Mouse (Mus musculus) right cerebral cortex, postnatal 25 days (tissue): Measurements from ENCODE around the gene Ergic1.
A peak's percentile ranks its signal among the peaks of the same experiment; 100 is the strongest.

Experiments
- DNase-seq: peaks from one replicate; pipeline ENCODE4 v3.0.0; 2022

Ergic1 gene

DNA sequence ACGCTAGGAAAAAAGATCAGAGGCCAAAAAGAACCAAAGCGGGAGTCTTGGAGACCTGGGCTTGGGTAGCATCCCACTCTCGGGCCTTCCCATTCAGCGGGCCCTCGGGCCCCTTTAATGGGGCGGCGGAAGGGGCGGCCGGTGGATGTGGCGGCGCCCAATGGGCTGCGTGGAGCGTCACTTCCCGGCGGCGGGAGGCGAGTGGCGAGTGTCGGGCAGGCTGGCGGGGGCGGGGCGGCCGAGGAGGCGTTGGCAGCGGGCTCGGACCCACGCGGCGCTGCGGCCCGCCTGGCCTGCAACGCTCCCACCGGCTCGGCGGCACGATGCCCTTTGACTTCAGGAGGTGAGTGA, at the start of gene Ergic1:
Ergic1 (plus strand) TSS at position 200 of the 351 bp plus-strand sequence.
- peak; percentile 93 for DNase-seq

DNA sequence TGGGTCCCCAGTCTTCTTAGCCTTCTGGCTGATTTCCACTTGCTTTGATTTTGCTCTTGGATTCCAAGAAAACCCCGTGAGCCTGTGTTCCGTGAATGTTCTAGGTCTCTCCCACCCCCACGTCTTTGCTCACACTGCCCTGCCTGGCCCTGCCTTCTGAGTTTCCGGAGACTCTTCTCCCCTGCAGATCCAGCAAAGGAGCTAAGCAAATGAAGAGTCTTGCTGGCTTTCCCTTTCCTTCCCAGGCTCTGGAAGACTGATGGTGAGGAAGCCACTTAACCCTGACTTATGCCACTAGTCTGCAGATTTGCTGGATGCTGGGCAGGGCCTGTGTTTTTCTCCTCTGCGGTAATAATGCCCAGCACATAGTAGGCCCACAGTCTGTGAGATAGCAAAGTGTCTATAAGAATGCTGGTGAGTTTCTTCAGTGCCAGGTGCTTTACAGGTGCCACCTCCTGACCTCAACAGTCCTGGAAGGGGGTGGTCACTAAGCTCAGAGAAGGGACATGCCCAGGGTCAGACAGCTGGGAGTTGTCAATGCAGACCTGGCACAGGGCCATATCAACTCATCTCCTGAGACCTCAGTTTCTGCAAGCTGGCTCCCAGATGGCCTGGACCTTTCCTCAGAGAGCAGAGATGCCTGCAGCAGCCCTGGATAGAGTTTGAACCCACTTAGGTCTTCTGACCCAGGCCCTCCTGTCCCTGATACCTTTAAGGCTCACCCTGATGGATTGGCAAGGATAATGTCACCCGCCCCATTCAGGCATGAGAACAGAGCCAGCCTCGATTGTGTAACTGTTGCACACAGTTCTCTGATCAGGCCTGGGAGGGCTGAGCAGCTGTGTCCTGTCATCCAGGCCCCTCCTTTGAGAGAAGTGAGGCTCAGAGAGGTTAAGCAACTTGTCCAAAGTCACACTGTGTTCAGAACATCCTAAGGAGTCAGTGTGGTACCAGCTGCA, 49.2 kb upstream of the Ergic1 start:
- no peak for DNase-seq

DNA sequence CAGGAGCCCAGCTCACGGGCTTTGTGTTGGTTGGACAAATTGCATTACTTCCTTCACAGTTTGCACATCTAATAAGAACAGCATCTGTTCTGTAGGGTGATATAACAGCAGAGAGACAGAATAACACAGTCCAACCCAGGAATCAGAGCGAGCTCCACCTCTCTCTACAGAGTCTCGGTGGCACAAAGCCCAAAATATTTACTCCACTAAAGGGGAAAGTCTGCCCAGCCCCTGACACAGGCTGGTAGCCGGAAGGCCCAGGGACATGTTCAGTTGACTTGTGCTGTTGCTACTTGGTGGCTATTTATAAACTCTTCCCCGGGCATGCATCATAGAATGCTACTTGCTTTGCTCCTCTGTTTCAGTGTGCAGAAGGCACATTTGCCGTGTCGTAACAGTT, 48.3 kb upstream of the Ergic1 start:
- DNase-seq = no peak

DNA sequence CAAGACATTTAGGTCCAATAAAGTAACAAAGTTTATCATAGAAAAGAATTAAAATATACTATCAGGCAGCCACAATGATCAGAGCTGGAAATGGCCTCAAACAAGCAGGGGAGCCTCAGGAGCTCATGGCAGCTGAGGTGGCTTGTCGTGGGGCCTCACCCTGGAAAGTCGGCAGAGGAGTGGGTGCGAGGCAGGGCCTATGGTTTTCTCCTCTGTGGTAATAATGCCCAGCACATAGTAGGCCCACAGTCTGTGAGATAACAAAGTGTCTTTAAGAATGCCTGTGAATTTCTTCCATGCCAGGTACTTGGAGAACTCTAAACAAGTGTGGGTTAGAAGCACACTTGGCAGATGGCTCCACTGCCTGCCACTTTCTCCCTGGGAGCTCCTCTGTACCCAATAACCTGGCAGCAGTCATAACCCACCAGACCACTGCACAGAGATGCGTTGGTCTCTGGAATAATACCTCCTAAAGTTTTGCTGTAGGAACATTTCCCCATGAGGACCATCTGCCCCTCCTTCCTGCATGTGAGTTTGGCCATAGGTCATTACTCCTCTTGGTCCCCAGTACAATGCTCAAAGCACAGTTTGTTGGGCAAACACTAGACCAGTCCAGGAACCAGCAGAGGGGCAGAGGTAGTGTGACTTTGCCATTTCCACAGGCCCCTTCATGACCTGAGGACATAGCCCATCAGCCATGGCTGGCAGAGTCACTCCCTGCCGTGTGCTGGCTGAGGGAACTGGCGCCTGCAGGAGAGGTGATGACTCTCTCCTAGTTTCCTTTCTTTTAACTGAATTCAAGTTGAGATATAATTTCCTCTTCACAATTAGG, 47.6 kb upstream of the Ergic1 start:
- no peak for DNase-seq

DNA sequence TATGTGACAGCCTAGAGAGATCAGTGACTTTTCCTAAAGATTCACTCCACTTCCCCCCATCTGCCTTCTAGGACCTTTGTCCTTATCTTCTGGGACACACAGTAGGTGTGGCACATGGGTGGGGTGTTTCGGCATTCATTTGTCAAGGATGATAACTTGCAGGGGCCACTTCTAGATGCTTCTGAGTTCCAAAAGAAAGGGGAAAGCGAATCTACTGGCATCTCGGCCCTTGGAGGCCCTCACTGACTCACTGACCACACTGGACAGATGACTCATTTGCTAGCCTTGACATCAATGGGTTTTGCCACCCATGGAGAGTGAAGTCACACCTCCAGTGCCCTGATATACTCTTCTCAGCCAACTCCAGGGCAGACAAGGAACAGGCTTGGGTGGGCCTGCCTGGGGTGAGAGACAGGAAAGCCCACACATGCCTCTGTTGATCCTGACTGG, 46.7 kb upstream of the Ergic1 start:
- no peak for DNase-seq

DNA sequence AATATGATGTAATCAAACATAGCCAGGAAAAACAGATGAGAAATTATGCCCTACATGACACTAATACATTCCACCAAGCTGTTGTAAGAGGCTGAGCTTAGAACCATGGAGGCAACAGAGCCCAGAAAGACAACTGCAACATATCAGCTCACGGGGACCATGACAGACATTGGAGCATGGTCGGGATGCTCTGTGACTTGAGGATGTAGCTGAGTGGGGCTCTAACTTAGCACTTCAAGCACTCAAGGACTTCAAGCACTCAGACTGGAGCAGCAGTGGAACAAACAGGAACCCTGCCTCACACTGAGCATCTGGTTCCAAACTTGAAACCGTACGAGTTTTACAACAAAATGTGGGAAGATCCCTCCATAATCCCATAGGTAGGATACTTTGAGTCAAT, 45.6 kb upstream of the Ergic1 start:
- no peak for DNase-seq

DNA sequence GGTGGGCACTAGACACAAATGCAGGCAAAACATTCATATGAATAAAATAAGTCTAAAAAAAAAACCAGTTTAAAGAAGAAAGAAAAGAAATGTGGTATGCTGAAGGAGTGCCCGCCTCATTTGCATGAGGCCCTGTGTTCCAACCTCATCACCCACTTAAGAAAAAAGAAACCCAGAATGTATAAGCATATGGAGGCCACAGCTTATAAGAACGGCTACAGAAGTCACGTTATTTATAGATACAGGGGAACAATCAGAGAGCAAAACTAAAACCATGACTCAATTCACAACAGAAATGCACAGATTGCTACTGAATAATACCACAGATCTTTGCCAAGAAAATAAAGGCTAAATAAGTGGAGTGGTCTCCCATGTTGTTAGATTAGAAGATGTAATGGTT, 43.0 kb upstream of the Ergic1 start:
- no peak for DNase-seq

DNA sequence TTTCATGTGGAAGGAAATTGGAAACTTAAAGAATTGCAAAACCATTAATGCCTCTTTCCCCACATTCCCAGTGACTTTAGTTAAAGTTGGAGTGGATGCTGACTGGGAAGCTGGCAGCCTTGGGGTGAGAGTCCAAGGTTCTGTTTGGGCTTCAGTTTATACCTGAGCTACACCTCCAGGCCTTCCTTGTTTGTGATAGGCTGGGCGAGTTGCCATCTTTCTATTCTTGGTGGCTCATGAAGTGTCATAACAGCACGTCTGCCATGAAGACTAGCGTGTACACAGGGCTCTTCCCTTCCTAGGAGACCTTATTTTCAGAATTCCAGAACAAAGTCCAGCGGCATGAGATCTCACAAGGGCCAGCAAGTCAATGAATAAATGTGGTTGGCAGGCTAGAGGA, 38.6 kb upstream of the Ergic1 start:
- no peak for DNase-seq

DNA sequence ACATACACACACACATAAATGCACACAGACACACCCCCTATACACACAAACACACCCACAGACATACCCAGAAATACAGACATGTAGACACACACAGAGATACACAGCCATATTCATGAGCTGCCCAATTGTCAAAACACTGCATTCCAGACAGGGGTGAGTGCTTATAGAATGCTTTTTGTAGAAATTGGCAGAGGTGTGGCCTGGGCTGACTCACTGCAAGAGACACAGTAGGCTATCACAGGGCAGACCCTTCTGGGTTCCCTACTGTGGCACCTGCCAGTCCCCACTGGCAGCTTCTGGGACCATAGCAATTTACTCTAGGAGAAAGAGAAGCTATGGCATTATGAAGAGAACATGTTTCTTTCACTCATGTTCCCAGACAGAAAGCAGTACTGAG, 37.0 kb upstream of the Ergic1 start:
- no peak for DNase-seq

DNA sequence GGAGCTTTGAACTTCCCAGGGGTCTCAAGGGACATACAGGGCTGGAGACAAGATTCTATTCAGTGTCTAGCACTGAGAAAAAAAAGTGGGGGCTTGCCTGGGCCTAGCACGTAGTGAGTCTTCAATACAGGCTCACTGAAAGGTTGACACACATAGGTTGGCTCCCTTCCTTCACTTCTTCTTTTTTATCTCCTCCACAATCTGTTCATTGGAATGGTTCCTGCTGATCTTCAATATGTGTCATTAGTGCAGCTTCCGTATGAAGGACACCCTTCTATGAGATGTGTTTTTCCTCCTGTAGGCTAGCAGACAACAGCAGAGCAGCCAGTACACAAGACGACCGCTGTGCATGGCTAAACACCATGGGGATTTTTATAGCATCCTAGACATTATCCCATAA, 36.5 kb upstream of the Ergic1 start:
- DNase-seq = no peak

DNA sequence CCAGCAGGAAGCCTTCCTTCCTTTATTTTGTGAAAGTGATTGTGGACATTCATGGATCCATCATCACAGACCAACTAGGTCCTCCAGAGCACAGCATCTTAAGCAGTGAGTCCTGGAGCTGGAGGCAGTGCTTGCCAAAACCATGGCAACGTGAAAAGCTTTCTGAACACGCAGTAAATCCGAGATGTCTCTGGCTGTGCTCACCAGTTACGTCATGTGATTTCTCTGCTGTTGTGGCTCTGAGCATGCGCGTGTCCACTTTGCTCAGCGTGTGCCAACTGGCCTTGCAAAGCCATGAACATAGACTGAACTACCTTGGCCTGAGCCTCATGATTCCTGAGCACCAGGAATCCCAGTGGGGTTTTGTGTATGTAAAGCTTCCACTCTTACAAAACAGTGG, 36.0 kb upstream of the Ergic1 start:
- DNase-seq = peak; percentile 56

DNA sequence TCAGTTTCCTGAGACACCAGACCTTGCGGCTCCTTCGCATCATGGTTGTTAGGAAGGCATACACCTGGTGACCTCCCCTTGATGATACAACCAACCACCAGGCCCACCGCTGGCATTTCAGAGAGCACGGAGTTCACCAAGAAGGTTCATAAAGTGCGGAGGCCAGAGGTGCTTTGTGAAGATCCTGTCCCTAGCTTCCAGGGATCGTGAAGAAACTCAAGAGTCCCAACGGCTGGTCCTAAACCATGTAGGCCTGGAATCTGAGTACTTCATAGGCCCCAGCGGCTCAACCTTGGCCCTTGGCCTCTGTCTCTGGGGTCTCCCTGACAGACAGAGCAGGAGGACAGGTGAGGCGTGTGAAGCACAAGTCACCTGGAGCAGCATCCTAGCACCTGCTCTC, 34.0 kb upstream of the Ergic1 start:
- DNase-seq = no peak

DNA sequence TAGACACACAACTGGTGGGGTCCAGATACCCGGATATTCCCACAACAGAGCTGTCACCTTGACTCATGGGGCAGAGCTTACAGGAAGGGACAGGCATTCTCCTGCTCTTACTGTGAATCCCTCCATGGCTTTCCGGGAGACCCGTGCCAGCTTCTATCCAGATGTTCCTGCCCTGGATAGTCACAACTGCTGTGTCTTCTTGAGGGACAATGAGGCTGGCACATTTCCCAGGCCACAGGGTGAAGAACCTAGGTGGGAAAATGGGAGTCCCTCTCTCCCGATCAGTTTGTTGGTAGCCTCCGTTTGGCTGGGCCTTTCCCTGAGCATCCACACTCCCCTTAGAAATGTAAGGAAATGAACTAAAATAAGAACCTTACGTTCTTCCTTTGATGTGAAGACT, 32.5 kb upstream of the Ergic1 start:
- no peak for DNase-seq

DNA sequence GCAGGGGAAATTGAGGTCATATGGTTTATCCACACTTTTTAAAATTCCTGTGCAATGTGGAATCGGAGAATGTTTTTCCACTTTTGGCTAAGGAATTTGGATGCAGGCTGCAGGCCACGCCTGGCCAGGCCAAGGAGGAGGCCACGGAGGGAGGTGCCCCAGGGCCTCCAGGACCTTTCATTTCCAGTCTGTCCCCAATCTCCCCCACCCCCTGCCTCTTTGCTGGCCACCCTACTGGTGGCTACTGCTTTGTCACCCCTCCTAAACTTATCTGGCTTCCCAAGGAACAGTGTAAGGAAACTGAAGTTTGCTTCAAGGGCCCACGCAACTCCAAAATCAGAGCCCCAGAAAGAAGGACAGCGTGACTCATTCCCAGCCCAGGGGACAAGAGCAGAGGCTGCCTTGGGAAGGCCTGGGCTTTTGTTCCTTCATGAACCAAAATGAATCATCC, 31.5 kb upstream of the Ergic1 start:
- no peak for DNase-seq

DNA sequence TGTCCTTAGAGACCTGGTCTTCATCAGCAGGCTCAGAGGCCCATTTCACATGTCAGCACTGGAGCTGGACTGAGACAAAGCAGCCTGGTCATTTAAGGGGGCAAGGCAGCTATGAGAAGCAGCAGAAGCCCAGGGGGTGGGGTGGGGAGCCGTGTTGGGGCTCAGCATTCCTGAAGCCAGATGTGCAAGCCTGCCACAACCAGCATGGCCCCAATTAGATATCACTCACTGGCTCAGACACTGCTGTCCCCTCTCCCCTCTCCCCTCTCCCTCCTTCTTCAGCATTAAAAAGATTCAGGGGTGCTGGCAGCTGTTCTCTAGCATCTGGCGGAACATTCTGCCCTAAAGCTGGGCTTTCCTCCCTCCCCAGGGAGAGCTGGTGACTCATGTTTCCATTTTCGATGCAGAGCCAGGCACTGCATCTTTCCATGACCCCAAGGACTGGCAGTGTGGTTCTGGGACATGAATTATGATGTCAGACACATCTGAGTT, 30.7 kb upstream of the Ergic1 start:
- no peak for DNase-seq

DNA sequence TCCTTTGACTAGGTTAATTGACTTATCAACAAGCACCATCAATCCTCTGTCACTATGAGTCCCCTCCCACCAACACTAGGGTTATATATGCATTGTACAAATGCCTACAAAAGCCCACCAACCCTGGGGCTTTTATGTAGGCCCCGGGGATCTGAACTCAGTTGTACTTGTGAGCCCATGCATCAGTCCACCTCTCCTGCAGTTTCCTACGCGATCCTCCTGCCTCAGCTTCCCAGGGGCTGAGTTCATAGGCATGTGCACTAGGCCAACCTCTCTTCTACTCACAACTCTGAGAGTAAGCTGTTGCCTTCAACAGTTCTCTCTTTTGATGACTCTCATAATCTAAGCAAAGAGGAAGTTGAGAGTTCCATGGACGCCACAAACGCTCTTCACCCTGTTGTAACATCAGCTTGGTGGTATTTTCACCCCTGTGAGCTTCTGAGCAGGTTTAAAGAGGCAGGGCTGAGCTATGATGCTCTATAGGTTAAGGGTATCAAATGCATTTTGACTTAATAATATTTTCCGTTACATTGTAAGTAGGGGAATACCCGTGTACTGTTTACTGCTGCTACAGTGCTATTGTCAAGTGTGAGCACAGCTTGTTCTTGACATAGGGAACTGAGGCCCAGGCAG, 29.8 kb upstream of the Ergic1 start:
- DNase-seq = no peak

DNA sequence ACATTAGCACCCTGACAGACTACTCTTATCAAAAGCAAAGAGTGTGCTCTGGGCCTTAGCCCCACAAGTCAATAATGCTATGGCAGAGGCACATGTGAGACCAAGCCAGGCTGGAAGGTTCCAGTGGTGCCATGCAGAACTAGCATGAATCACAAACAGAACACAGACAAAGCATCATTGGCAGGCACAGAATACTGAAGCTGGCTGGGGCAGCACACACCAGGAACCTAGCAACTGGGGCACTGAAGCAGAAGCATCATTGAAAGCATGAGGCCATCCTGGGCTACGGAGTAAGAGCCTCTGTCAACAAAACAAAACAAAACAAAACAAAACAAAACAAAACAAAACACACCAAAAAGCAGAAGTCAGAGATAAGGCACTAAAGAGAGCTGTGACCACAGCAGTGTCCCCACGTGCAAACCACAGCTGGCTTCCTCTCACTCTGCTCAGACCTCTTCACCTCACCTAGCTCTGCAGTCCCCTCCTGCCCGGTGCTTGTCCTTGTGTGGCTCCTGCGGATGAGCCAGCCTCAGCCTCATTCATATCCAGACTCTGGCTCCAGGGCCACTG, 28.7 kb upstream of the Ergic1 start:
- DNase-seq = no peak

DNA sequence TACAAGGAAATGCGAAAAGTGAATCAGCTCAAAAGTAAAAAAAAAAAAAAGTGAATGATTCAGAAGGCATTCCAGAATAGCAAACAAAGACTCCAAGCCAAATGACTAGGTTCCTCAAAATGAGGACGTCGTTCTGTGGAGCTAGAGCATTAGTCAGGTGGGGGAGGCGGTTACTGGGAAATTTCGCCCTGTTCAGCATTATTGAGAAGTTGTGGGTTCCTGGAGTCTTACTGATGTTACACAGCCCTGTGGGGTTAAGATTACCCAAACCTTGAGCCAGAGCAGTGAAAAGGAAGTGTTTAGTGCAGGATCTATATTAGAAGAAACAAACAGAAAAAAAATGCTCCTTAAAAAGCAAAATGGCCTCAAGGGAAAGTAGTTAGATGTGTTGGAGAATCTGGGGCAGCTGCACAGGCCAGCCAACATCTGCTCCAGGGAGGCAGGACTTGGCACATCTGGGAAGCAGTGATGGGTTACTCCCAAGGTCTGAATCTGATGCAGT, 27.4 kb upstream of the Ergic1 start:
- no peak for DNase-seq

DNA sequence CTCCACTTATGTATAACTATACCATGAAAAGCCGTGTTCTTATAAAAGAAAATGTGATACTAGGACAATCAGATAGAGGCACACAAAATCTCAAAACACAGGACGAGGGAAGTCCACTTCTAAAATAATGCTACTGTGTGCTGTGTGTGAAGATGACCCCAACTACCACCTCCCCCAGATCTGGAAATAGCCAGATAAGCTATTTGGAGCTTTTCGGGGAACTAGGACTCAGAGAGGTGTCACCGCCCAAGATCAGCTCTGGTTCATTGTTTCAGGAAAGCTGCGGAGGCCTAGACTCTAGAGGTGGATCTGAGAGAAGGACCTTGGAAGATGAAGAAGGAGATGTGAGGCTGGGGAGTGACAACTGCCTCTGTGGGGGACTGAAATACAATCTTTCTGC, 26.6 kb upstream of the Ergic1 start:
- DNase-seq = no peak

DNA sequence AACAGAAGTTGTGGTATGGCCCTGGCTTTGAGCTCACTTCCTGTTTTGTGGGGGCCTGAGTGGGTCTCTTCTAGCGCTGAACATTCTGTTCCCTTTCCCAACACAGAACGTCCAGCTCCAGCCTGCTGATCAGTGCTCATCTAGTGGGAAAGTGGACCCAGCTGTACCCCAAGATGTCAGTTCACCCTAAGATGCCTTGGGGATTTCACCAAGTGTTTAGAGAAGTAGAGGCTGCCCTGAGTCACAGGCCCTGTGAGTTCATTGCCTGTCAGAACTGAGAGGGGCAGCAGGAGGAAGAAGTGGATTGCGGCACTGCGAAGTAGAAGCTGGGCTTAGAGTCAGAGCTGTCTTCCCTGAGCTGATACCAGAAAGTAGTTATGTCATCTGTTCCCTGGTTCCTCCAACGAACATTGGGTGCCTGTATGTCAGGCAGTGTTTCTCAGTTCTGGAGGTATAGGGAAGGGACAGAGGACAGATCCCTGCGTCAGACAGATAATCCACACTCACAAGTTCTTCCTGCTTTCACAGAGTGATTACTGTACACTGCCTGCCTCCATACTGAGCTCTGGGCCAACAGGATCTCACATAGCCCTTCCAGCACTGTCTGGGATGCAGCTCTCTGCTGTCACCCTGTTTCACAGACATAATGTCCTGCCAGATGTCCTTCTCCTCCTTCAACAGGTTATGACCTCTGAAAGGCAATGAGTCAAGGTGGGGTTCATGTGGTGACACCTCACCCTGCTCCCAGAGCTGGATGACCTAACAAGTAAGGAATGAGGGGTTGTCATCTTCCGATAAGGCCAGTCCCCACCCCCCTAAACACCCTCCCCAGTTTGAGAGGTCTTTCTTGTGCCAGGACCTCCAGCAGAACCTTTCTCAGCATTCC, 25.8 kb upstream of the Ergic1 start:
- no peak for DNase-seq

DNA sequence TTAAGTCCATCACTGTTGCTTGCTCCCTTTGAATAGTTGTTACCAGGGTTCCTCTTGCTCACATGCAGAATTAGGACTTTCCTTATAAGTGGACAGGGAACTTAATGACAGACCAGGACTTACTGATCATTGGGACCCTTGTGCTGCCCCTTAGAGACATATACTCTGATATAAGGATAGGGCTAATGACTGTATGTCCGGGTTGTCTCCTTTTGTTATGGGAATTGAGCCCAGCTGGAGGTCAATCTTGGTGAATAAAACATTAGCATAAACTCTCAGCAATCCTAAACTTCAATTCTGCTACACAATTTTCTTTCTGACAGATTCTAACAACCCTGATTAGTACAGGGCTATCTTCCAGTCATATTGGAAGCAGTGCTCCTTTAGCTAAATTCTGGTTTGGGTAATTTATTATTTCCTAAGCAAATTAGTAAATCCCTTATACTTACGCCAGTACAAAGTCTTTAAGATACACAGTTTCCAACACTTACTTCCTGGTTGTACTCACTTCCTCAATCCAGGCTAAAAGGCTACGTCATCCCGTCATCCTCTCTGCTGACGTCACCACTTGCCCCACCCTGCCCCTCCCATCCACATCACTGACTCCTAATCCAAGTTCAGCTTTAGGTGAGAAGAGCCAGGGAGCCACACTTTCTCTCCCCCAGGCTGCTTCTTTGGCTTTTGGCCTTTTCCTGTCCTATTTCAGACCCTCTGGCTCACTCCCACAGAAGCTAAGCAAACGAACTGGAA, 23.4 kb upstream of the Ergic1 start:
- DNase-seq = no peak
